Mouse (Mus musculus) T-helper 2 cell (primary cell): Measurements from ENCODE around the gene Gm28576.
"Not testable (repeated sequence)": the region's sequence is repeated elsewhere in the genome, so short reads cannot be mapped to it uniquely, and the experiment has no call there.

Experiments used
- in situ Hi-C: fragments of 300-600 bp; cut with MboI, MseI; formaldehyde crosslinking; loops from one replicate; pipeline ENCODE4 v1.15.1; 2025; ENCODE audit warnings: high pct_unique_total_duplicates

Gene Gm28576

GRCm38 (mm10) chrY:7722641-7723040, at the start of gene Gm28576:
Gm28576 (plus strand) TSS chrY:7722941.
- in situ Hi-C loops = not testable (repeated sequence)
